Comparison of ENCODE assay signal across 14 mouse cellular contexts in genomic region chr4:151893241-151893640, GRCm38 (mm10). TPM values are rescaled to one million over a fixed set of nuclear protein-coding genes. Genes with fewer than 3 reads are reported as not detected.
A peak's percentile ranks its signal among the peaks of the same experiment; 100 is the strongest.
DNase-seq lines count a peak whose midpoint lies in the region; TF ChIP-seq lines count a peak whose summit lies in the region.
"Had no signal": no experiment of that assay in that cellular context is flagged by ENCODE, and none has a peak within 500 bp of the region (broad histone marks: within the 10 kb centered on the region; RNA-seq: fewer than 3 reads in every experiment).

No protein-coding gene starts in this region.

- no peak; the same call in none of the 2 replicates for TF ChIP-seq RAD21 in CH12.LX (IDR thresholded peaks at IDR 0.05; ENCODE audit: low read depth, low read length)

- H3K9me3 ChIP-seq in CH12.LX (replicated peaks; ENCODE audit: low read length): peaks cover 3% of the 10 kb centered on the region

- H3K4me2 ChIP-seq in CH12.LX (ENCODE audit: insufficient read depth, low read depth, poor library complexity, severe bottlenecking): no peak overlapping the region
- H3K4me2 ChIP-seq: heart, embryonic 15.5 days; liver, embryonic 13.5 days; midbrain, embryonic 11.5 days had no signal

- no peak overlapping the region for H3K4me3 ChIP-seq in heart, adult 2 months
- H3K4me3 ChIP-seq in left cerebral cortex, adult 2 months: no peak overlapping the region
- H3K4me3 ChIP-seq in CH12.LX (replicated peaks in 1 of 3; ENCODE audit: low read depth in 2 of 3, low read length in 2 of 3, poor library complexity in 1 of 3): no peak overlapping the region
- H3K4me3 ChIP-seq: heart, embryonic 15.5 days; liver, embryonic 13.5 days had no signal

- peak; percentile 49 for TF ChIP-seq CTCF in heart, adult 2 months (IDR thresholded peaks at IDR 0.05)
- TF ChIP-seq CTCF in left cerebral cortex, adult 2 months (IDR thresholded peaks at IDR 0.05): peak; percentile 25
- TF ChIP-seq CTCF in CH12.LX (conservative IDR thresholded peaks at IDR 0.05 in 1 of 2, IDR thresholded peaks at IDR 0.05 in 1 of 2; ENCODE audit: low read depth in 2 of 2, low read length in 2 of 2): peak in 1 of 2 experiments; percentile 46; a peak in 2 of 4 replicates

- dilution Hi-C loops in CH12.LX (cut with MboI; ENCODE audit: extremely low pct_ligation_motif_present, extremely low pct_unique_long_range_greater_than_20kb, low sequenced_read_pairs): no loop called here

- H3K27ac ChIP-seq in heart, adult 2 months: no peak overlapping the region
- H3K27ac ChIP-seq in left cerebral cortex, adult 2 months: no peak overlapping the region
- no peak overlapping the region for H3K27ac ChIP-seq in CH12.LX (ENCODE audit: insufficient read depth, low read depth)
- H3K27ac ChIP-seq: heart, embryonic 15.5 days; liver, embryonic 13.5 days had no signal

- 60% methylated on average over 6 of the region's 6 CpGs for WGBS in heart, adult 2 months

- TF ChIP-seq POLR2A in heart, adult 2 months (IDR thresholded peaks at IDR 0.05; ENCODE audit: insufficient read depth, low read depth, low read length): no peak
- no peak for TF ChIP-seq POLR2A in CH12.LX (IDR thresholded peaks at IDR 0.05; ENCODE audit: low read depth, low read length)

- no peak for TF ChIP-seq EP300 in heart, adult 2 months (IDR thresholded peaks at IDR 0.05; ENCODE audit: insufficient read depth, low read depth, low read length)
- no peak for TF ChIP-seq EP300 in CH12.LX (IDR thresholded peaks at IDR 0.05; ENCODE audit: low read length)

- H3K79me2 ChIP-seq in heart, adult 2 months (replicated peaks; ENCODE audit: control insufficient read depth, insufficient read depth, low read length): no peaks in the 10 kb centered on the region; the same call in 1 of the 2 replicates
- no peaks in the 10 kb centered on the region for H3K79me2 ChIP-seq in CH12.LX (replicated peaks; ENCODE audit: control insufficient read depth, extremely low read depth, insufficient read depth, poor library complexity, severe bottlenecking)

- intact Hi-C loops in heart, adult 2 months (cut with DNase I): no loop called here
- intact Hi-C loops in heart, postnatal 14 days (cut with DNase I): no loop called here
- intact Hi-C loops in left cerebral cortex, adult 2 months (cut with DNase I): no loop called here
- intact Hi-C loops in left cerebral cortex, postnatal 25 days (cut with DNase I): no loop called here

- no peak for DNase-seq in heart, adult 2 months
- DNase-seq in heart, postnatal 14 days: no peak
- no peak for DNase-seq in left cerebral cortex, adult 2 months (ENCODE audit: extremely low spot score in 1 of 2, low spot score in 2 of 2)
- DNase-seq in left cerebral cortex, postnatal 25 days (ENCODE audit: low spot score in 2 of 2): no peak
- no peak for DNase-seq in CH12.LX (ENCODE audit: extremely low read depth)
- DNase-seq in R1 (ENCODE audit: low read depth, low spot score): peak; percentile 77
- DNase-seq in retina, embryonic 14.5 days (ENCODE audit: low spot score): no peak
- no peak for DNase-seq in urinary bladder, postnatal 4 days (ENCODE audit: low spot score in 2 of 2)
- DNase-seq: B cell, adult 2 months; liver, embryonic 13.5 days; right cerebral cortex, postnatal 25 days; thymus, adult 18-20 months had no signal

- in situ Hi-C loops in CH12.LX (cut with MboI; ENCODE audit: low pct_ligation_motif_present, low pct_unique_long_range_greater_than_20kb, low sequenced_read_pairs): loop anchor here (25.0 kb wide), 2 partner anchors 106 to 731 kb away; no protein-coding TSS in a partner anchor

- no peaks in the 10 kb centered on the region for H3K4me1 ChIP-seq in heart, adult 2 months (ENCODE audit: control insufficient read depth, insufficient read depth, low read length)
- H3K4me1 ChIP-seq in CH12.LX (ENCODE audit: control insufficient read depth in 1 of 2, insufficient read depth in 2 of 2): no peaks in the 10 kb centered on the region
- H3K4me1 ChIP-seq: heart, embryonic 15.5 days; liver, embryonic 13.5 days had no signal

- H3K9ac ChIP-seq in heart, adult 2 months (ENCODE audit: low read depth, low read length): no peak overlapping the region
- H3K9ac ChIP-seq in CH12.LX (ENCODE audit: insufficient read depth, low read depth): no peak overlapping the region
- H3K9ac ChIP-seq: heart, embryonic 15.5 days; liver, embryonic 13.5 days had no signal

- no peaks in the 10 kb centered on the region for H3K36me3 ChIP-seq in heart, adult 2 months (ENCODE audit: control insufficient read depth, insufficient read depth, low read length)
- no peaks in the 10 kb centered on the region for H3K36me3 ChIP-seq in CH12.LX (replicated peaks in 1 of 2; ENCODE audit: control insufficient read depth in 1 of 2, insufficient read depth in 1 of 2, low read length in 1 of 2)
- H3K36me3 ChIP-seq: heart, embryonic 15.5 days; liver, embryonic 13.5 days had no signal

- no peaks in the 10 kb centered on the region for H3K27me3 ChIP-seq in heart, adult 2 months (ENCODE audit: control insufficient read depth, insufficient read depth, low read length)
- peaks cover 47% of the 10 kb centered on the region for H3K27me3 ChIP-seq in CH12.LX (replicated peaks)
- H3K27me3 ChIP-seq: heart, embryonic 15.5 days had no signal

TF ChIP-seq in CH12.LX, 34 proteins besides CTCF, POLR2A, EP300 and RAD21:
- peak; percentile 51 for TF ChIP-seq SMC3 (IDR thresholded peaks at IDR 0.05; ENCODE audit: low read depth, low read length)
- TF ChIP-seq ZKSCAN1 (IDR thresholded peaks at IDR 0.05; ENCODE audit: borderline replicate concordance, low read depth, low read length): no peak
- no peak for TF ChIP-seq GABPA (IDR thresholded peaks at IDR 0.05; ENCODE audit: insufficient replicate concordance, low read depth, low read length)

RNA-seq across cellular contexts. Expression of gene Camta1, which starts 31.6 kb away (rescaled TPM):
- total RNA-seq in heart, adult 2 months (2021): 100 to 1,000 TPM; 208 to 234 TPM
- polyA plus RNA-seq in heart, adult 2 months (2012; rRNA removed): 39.4 and 75.3 TPM in 2 replicates
- total RNA-seq in heart, postnatal 14 days (2021): 100 to 1,000 TPM; 193 to 199 TPM
- total RNA-seq in left cerebral cortex, adult 2 months (2021): 100 to 1,000 TPM; 242 to 255 TPM
- total RNA-seq in left cerebral cortex, postnatal 25 days (2021): 100 to 1,000 TPM; 193 to 222 TPM
- total RNA-seq in CH12.LX (2012; rRNA removed) (9.8 and 9.9 TPM in 2 replicates), CH12.LX (2014; rRNA removed) (15.3 and 21.3 TPM in 2 replicates)
- polyA plus RNA-seq in CH12.LX (2012; ENCODE audit: insufficient read length, low read depth): 27.2 and 32.5 TPM in 2 replicates

RNA-seq across cellular contexts. Expression of gene Dnajc11, which starts 40.2 kb away (rescaled TPM):
- total RNA-seq in heart, adult 2 months (2021): 10 to 100 TPM; 71.0 to 84.3 TPM
- 55.9 and 66.9 TPM in 2 replicates for polyA plus RNA-seq in heart, adult 2 months (2012; rRNA removed)
- 100 to 1,000 TPM in 1 of 2 experiments, 10 to 100 TPM in 1; 94.7 to 103 TPM for total RNA-seq in heart, postnatal 14 days (2021)
- 10 to 100 TPM; 61.8 to 66.6 TPM for total RNA-seq in left cerebral cortex, adult 2 months (2021)
- total RNA-seq in left cerebral cortex, postnatal 25 days (2021): 10 to 100 TPM; 61.6 to 62.3 TPM
- total RNA-seq in CH12.LX (2012; rRNA removed) (63.5 and 81.2 TPM in 2 replicates), CH12.LX (2014; rRNA removed) (73.7 and 75.6 TPM in 2 replicates)
- polyA plus RNA-seq in CH12.LX (2012; ENCODE audit: insufficient read length, low read depth): 102 and 133 TPM in 2 replicates

Comparison
In these comparisons a context has a peak if more than half of its experiments do, and no peak if none do; other contexts are left out.
1. RNA of gene Camta1, which starts 31.6 kb away (total RNA-seq): 242 to 255 TPM in left cerebral cortex, adult 2 months, 208 to 234 TPM in heart, adult 2 months, 193 to 222 TPM in left cerebral cortex, postnatal 25 days and 193 to 199 TPM in heart, postnatal 14 days; 9.8 to 21.3 TPM in CH12.LX; every median in the first group is over 4 times any median in the second.